Mouse (Mus musculus): ENCODE data around the gene Gm20388. TPM values are rescaled to one million over a fixed set of nuclear protein-coding genes. Genes with fewer than 3 reads are reported as not detected.

Gm20388 gene
- total RNA-seq, 1 experiment from 2014 or later = 18.4 TPM

DNA sequence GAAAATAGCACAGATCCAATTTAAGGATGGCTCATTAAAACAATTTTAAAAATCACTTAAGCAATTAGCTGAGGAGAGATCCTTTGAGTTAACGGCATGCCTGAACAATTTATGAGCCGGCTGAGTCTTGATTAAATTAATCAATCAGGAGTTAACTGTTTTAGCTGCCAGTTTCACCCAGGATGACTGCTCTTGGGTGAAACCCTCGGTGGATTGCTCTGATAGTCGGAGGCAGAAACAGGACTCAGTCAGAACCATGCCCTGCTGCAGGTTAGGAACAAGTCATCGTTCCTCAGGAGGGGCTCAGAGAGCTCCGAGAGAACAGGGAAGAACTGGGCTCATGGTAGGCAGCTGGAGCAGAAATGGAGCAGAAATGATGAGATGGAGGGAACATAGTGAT, 4241.2 kb downstream of the Gm20388 start:
- no peak for ATAC-seq (replicated peaks in 1 of 2; ENCODE audit: insufficient read depth in 1 of 2, low FRiP score in 2 of 2, low TSS enrichment in 1 of 2, low read depth in 1 of 2, poor library complexity in 2 of 2, severe bottlenecking in 2 of 2)

DNA sequence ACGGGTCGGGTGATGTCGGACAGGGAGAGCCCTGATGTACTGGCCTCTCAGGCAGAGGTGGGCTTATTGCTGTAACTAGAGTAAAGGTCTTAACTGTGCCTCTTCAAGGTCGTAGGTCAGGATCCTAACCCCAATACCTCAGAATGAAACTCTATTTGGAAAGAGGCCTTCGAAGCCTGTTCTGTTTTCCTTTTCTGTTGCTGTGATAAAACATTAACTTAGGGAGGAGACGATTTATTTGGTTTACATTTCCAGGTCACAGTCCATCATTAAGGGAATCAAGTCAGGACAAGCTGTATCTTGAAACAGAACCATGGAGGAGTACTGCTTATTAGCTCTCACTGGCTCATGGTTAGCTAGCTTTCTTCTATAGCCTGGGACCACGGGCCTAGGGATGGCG, 4242.1 kb downstream of the Gm20388 start:
- no peak for ATAC-seq (replicated peaks in 1 of 2; ENCODE audit: insufficient read depth in 1 of 2, low FRiP score in 2 of 2, low TSS enrichment in 1 of 2, low read depth in 1 of 2, poor library complexity in 2 of 2, severe bottlenecking in 2 of 2)

DNA sequence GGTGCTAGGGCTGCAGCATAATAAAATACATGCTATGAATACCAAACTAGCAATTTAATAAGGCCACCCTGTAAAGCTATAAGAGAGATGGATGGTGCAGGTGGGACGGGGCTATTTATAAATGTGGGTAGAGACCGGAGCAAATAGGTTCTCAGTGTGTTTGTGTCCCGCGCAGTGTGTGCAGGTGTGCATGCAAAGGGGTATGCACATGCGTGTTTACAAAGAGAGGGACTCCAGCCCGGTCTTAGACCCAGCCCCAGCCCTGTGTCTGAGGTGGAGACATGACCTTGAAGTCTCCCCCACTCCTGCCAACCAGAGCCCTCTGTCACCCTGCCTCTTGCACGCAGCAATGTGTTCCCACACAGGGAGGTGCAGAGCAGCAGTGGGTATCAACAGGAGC, 4245.7 kb downstream of the Gm20388 start:
- ATAC-seq (replicated peaks in 1 of 2; ENCODE audit: insufficient read depth in 1 of 2, low FRiP score in 2 of 2, low TSS enrichment in 1 of 2, low read depth in 1 of 2, poor library complexity in 2 of 2, severe bottlenecking in 2 of 2) = no peak

GRCm38 (mm10) chr8:124161683-124162082, 4251.0 kb downstream of the Gm20388 start:
- ATAC-seq (replicated peaks in 1 of 2; ENCODE audit: insufficient read depth in 1 of 2, low FRiP score in 2 of 2, low TSS enrichment in 1 of 2, low read depth in 1 of 2, poor library complexity in 2 of 2, severe bottlenecking in 2 of 2) = no peak

DNA sequence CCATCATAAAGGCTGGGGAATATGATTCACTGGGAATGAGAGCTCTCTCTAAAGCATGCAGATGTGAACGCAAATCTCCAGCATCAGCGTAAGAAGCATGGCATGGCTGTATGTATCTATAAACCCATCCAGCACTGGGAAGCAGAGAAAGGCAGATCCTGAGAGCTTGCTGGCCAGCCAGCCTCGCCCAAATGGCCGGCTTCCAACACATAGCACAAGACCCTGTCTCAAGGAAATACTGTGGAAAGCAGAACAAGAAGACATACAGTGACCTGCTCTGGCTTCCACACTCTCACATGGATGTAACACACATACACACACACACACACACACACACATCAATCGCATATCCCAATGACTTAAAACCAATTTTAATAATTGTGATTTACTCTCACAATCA, 4252.6 kb downstream of the Gm20388 start:
- ATAC-seq (replicated peaks in 1 of 2; ENCODE audit: insufficient read depth in 1 of 2, low FRiP score in 2 of 2, low TSS enrichment in 1 of 2, low read depth in 1 of 2, poor library complexity in 2 of 2, severe bottlenecking in 2 of 2) = no peak

GRCm38 (mm10) chr8:124169749-124170148, 4259.1 kb downstream of the Gm20388 start:
- ATAC-seq (replicated peaks in 1 of 2; ENCODE audit: insufficient read depth in 1 of 2, low FRiP score in 2 of 2, low TSS enrichment in 1 of 2, low read depth in 1 of 2, poor library complexity in 2 of 2, severe bottlenecking in 2 of 2) = no peak

GRCm38 (mm10) chr8:124170671-124171070, 4260.0 kb downstream of the Gm20388 start:
- no peak for ATAC-seq (replicated peaks in 1 of 2; ENCODE audit: insufficient read depth in 1 of 2, low FRiP score in 2 of 2, low TSS enrichment in 1 of 2, low read depth in 1 of 2, poor library complexity in 2 of 2, severe bottlenecking in 2 of 2)

GRCm38 (mm10) chr8:124171557-124172528, 4261.2 kb downstream of the Gm20388 start:
- no peak for ATAC-seq (replicated peaks in 1 of 2; ENCODE audit: insufficient read depth in 1 of 2, low FRiP score in 2 of 2, low TSS enrichment in 1 of 2, low read depth in 1 of 2, poor library complexity in 2 of 2, severe bottlenecking in 2 of 2)

DNA sequence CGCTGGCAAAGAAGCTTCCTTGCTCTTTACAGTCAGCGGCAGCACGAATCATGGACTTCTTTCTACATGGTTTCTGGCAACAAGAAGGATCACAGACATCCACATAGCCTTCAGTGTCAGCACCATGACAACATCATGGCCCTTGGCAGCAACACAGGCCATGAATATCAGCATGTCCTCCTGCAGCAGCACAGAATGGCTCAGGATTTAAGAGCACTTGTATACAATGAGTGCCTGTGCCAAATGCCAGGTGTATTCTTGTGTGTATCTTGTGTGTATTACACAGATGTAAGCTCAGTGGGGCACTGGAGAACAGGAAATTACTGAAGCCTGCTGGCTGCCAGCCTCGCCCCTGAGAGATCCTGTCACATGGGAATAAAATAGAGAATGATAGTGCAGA, 4263.0 kb downstream of the Gm20388 start:
- ATAC-seq (replicated peaks in 1 of 2; ENCODE audit: insufficient read depth in 1 of 2, low FRiP score in 2 of 2, low TSS enrichment in 1 of 2, low read depth in 1 of 2, poor library complexity in 2 of 2, severe bottlenecking in 2 of 2) = no peak; a peak in 1 of 4 replicates

DNA sequence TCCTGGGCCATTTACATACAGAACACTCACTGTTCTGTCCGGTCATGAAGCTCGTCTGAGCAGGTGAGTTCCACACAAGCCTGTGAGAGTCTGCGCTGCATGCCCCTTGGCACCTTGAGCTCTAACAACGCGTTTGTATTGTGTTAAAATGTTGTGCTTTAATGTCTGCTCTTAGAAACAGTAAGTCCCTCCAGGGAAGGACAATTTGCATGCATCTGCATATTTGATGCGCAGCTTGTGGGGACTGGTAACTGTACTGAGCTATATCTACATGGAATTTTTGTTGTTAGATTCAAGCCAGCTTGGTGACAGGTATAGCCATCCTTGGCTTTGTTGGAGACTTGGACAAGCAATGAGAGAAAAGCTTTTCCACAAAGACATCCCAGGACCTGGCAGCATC, 4265.5 kb downstream of the Gm20388 start:
- ATAC-seq (replicated peaks in 1 of 2; ENCODE audit: insufficient read depth in 1 of 2, low FRiP score in 2 of 2, low TSS enrichment in 1 of 2, low read depth in 1 of 2, poor library complexity in 2 of 2, severe bottlenecking in 2 of 2) = no peak

GRCm38 (mm10) chr8:124177092-124177491, 4266.5 kb downstream of the Gm20388 start:
- peak in 1 of 2 experiments; percentile 53; a peak in 1 of 4 replicates for ATAC-seq (replicated peaks in 1 of 2; ENCODE audit: insufficient read depth in 1 of 2, low FRiP score in 2 of 2, low TSS enrichment in 1 of 2, low read depth in 1 of 2, poor library complexity in 2 of 2, severe bottlenecking in 2 of 2)

DNA sequence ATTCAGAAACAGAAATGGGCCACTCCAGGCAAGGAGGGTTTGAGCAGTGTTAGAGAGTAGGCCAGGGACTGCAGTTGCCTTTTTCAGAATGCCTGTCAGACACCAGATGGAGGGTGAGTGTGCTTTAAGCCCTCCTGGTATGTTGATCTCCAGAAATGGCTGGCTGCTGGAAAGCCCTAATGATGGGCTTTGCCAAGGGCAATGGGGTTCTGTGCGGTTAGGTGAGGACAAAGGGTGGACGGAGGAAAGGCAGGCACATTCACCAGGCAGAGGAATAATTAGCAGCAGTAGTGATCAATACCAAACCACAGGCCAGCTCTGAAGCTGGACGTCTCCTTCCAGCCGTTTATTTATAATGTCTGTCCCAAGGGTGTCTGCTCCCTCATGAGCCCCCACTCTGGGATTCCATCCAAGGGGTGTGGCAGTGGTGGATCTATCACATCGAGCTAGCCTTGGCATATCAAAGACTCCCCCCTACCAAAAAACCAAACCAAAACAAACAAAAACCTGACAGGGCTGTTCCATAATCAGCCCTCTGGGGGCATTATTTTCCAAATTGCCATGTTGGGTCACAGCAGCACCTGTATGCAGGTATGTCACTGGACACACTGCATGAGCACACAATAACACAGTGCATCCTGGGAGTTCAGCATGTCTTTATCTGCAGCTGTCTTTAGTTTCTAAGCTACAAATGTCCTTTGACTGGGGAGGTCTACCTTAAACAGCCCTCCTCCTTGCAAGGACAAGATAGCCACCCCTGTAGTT, 4270.2 kb downstream of the Gm20388 start:
- ATAC-seq (replicated peaks in 1 of 2; ENCODE audit: insufficient read depth in 1 of 2, low FRiP score in 2 of 2, low TSS enrichment in 1 of 2, low read depth in 1 of 2, poor library complexity in 2 of 2, severe bottlenecking in 2 of 2) = no peak

DNA sequence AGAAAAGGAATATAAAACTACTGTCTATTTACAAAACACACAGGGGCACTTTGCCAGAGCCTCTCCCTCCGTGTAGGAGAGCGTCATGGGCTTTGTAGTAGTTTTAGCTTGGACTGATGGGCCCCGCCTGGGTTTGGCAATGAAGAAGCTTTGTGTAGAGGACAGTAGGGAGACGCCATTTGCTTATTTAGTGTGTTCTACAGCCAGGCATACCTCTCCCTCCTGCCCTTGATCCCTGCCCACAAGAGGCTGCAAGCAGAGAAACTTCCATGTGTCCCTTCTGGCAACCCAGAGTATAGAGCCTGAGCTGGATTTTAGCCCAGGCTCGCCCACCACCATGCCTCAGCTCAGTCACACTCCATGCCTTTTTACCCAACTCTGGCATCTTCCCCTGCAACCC, 4271.1 kb downstream of the Gm20388 start:
- ATAC-seq (replicated peaks in 1 of 2; ENCODE audit: insufficient read depth in 1 of 2, low FRiP score in 2 of 2, low TSS enrichment in 1 of 2, low read depth in 1 of 2, poor library complexity in 2 of 2, severe bottlenecking in 2 of 2) = no peak

DNA sequence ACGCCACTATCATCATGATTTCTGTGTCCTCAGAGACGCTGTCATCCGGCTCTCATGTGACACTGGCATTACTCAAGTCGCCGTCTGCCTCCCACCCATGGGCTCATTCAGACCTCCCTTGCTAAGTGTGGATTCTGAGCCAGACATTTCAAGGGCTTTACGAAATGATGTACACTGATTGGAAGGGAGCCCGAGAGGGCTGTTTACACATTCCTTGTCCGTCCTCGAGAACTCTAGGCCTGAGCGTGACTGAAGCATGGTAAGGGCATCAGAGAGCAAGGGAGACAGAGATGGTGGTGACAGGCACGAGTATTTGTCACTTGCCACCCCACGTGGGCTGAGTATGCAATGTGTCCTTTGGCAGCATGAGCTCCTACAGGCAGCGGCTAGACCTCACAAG, 4271.6 kb downstream of the Gm20388 start:
- no peak for ATAC-seq (replicated peaks in 1 of 2; ENCODE audit: insufficient read depth in 1 of 2, low FRiP score in 2 of 2, low TSS enrichment in 1 of 2, low read depth in 1 of 2, poor library complexity in 2 of 2, severe bottlenecking in 2 of 2)

GRCm38 (mm10) chr8:124184078-124184477, 4273.4 kb downstream of the Gm20388 start:
- ATAC-seq (replicated peaks in 1 of 2; ENCODE audit: insufficient read depth in 1 of 2, low FRiP score in 2 of 2, low TSS enrichment in 1 of 2, low read depth in 1 of 2, poor library complexity in 2 of 2, severe bottlenecking in 2 of 2) = no peak

DNA sequence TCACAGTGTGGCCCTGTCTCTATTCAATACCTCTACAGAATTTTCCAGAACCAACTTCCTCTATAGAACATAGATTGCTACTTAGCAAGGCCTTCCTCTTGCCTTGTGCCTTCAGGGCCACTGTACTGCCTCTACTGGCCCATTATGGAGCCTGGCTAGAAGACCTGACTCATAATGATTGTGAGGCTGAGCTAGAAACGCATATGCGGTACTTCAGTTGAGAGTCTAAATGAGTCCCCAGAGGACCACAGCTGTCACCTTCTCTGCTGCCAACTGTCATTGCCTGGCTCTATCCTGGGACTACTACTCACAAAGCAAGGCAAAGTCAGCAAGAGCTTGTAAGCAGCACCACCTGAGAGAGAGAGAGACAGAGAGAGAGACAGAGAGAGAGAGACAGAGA, 4273.9 kb downstream of the Gm20388 start:
- ATAC-seq (replicated peaks in 1 of 2; ENCODE audit: insufficient read depth in 1 of 2, low FRiP score in 2 of 2, low TSS enrichment in 1 of 2, low read depth in 1 of 2, poor library complexity in 2 of 2, severe bottlenecking in 2 of 2) = no peak

- no peak for ATAC-seq (replicated peaks in 1 of 2; ENCODE audit: insufficient read depth in 1 of 2, low FRiP score in 2 of 2, low TSS enrichment in 1 of 2, low read depth in 1 of 2, poor library complexity in 2 of 2, severe bottlenecking in 2 of 2)
Observed at GRCm38 (mm10) chr8:124185081-124185480, 4274.4 kb downstream of the Gm20388 start.

DNA sequence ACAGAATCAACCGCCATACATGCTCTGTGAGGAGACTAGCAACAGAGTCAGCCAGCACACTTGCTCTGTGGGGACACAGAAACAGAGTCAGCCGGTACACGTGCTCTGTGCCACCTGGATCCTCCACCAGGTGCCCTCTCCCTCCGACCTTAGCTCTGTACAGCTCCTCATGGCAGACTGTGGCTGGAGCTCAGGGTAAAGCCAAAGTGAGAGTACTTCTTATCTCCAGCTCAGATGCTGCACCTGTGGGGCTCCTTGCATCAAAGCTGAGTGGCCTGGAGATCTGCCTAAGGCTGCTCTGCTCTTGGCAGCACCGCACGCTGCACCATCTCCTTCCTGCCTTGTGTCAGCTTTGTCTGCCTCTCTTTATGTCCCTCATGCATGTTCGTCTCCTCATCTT, 4279.7 kb downstream of the Gm20388 start:
- ATAC-seq (replicated peaks in 1 of 2; ENCODE audit: insufficient read depth in 1 of 2, low FRiP score in 2 of 2, low TSS enrichment in 1 of 2, low read depth in 1 of 2, poor library complexity in 2 of 2, severe bottlenecking in 2 of 2) = no peak
